Mouse (Mus musculus) c-Kit-positive CD71-positive TER-119-positive erythroid progenitor cells, embryonic 14.5 days (primary cell): ENCODE results near the gene Exph5.

Experiments
- DNase-seq: peaks from one replicate; pipeline ENCODE4 v3.0.0-alpha.2; 2013; ENCODE audit warnings: low spot score

Exph5 gene

GRCm38 (mm10) chr9:53356219-53357155 lies 55.0 kb downstream of the Exph5 start:
- DNase-seq, result no peak

- DNase-seq, result no peak
These were observed 69.9 kb downstream of the Exph5 start for GRCm38 (mm10) chr9:53371339-53371738.

- no peak for DNase-seq
These were observed 74.4 kb downstream of the Exph5 start for GRCm38 (mm10) chr9:53375907-53376306.

GRCm38 (mm10) chr9:53376820-53377219 lies 75.3 kb downstream of the Exph5 start:
- DNase-seq, result peak; percentile 17

GRCm38 (mm10) chr9:53377597-53377996 lies 76.1 kb downstream of the Exph5 start:
- no peak for DNase-seq

- no peak for DNase-seq
These were observed 76.7 kb downstream of the Exph5 start for GRCm38 (mm10) chr9:53378171-53378570.

GRCm38 (mm10) chr9:53380595-53380994 lies 79.1 kb downstream of the Exph5 start:
- DNase-seq, result no peak

GRCm38 (mm10) chr9:53381113-53381615 lies 79.7 kb downstream of the Exph5 start:
- no peak for DNase-seq

- no peak for DNase-seq
These were observed 82.7 kb downstream of the Exph5 start, which contains the start of gene Kdelc2 for GRCm38 (mm10) chr9:53383951-53384866. Kdelc2 (plus strand) TSS chr9:53384025.

- no peak for DNase-seq
These were observed 83.4 kb downstream of the Exph5 start for GRCm38 (mm10) chr9:53384873-53385272.

- DNase-seq, result no peak
These were observed 86.0 kb downstream of the Exph5 start for GRCm38 (mm10) chr9:53387431-53387830.

GRCm38 (mm10) chr9:53389109-53389508 lies 87.6 kb downstream of the Exph5 start:
- DNase-seq, result no peak

- DNase-seq, result no peak
These were observed 88.7 kb downstream of the Exph5 start for GRCm38 (mm10) chr9:53390136-53390535.

GRCm38 (mm10) chr9:53397685-53398387 lies 96.4 kb downstream of the Exph5 start:
- no peak for DNase-seq

GRCm38 (mm10) chr9:53398388-53398700 lies 96.9 kb downstream of the Exph5 start:
- peak; percentile 60 for DNase-seq

- DNase-seq, result no peak
These were observed 98.1 kb downstream of the Exph5 start for GRCm38 (mm10) chr9:53399537-53399936.

GRCm38 (mm10) chr9:53400696-53401095 lies 99.2 kb downstream of the Exph5 start:
- no peak for DNase-seq

- DNase-seq, result no peak
These were observed 99.7 kb downstream of the Exph5 start for GRCm38 (mm10) chr9:53401146-53401545.

- DNase-seq, result no peak
These were observed 100.8 kb downstream of the Exph5 start, which contains the start of gene 4930550C14Rik for GRCm38 (mm10) chr9:53402291-53402711. 4930550C14Rik (plus strand) TSS chr9:53402325.

- DNase-seq, result no peak
These were observed 101.5 kb downstream of the Exph5 start for GRCm38 (mm10) chr9:53402991-53403390.

GRCm38 (mm10) chr9:53404050-53404752 lies 102.7 kb downstream of the Exph5 start:
- no peak for DNase-seq
